Mouse (Mus musculus): Measurements from ENCODE around the gene Mgat1.

DNA sequence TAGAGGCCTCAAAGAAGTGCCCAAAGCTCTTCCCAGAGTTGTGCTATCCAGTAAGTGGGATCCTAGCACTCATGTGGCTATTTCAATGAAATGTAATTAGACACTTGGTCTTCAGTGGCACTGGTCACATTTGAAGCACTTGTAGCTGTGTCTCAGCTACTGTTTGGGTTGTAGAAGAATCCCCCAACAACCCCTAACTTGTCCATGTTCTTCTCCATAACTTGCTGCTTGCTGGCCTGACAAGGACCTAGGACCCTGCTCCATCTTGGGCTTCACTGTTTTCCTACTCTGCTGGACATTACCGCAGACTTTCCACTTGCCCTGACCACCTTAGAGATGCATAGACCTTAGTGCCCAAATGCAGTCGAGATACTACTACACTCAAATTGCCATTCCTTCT lies 41.9 kb upstream of the Mgat1 start:
- TF ChIP-seq CTCF (conservative IDR thresholded peaks at IDR 0.05; ENCODE audit: low read length), result no peak
- TF ChIP-seq POU5F1 (IDR thresholded peaks at IDR 0.05; ENCODE audit: borderline replicate concordance, low read length), result no peak
